Mouse (Mus musculus) thymus, adult 2 months (tissue): ENCODE data around the gene Mrps6. TPM values are rescaled to one million over a fixed set of nuclear protein-coding genes. Genes with fewer than 3 reads are reported as not detected.
"Not testable (repeated sequence)": the region's sequence is repeated elsewhere in the genome, so short reads cannot be mapped to it uniquely, and the experiment has no call there.

Source experiments
- DNase-seq: peaks from one replicate; pipeline ENCODE4 v3.0.0; 2021
- H3K27ac ChIP-seq: fragments of 200-500 bp; 2 replicates; pipeline ENCODE4 v1.5.1; 2012; ENCODE audit warnings: low read length, control low read depth; ENCODE audit not compliant: control insufficient read depth, insufficient read depth
- H3K27me3 ChIP-seq: fragments of 200-500 bp; 2 replicates; pipeline ENCODE4 v1.6.1; 2012; ENCODE audit warnings: mild to moderate bottlenecking, low read length, moderate library complexity, mixed read lengths; ENCODE audit not compliant: control insufficient read depth, insufficient read depth
- H3K36me3 ChIP-seq: fragments of 200-500 bp; 2 replicates; pipeline ENCODE4 v1.6.1; 2012; ENCODE audit warnings: mild to moderate bottlenecking, low read length, moderate library complexity; ENCODE audit not compliant: control insufficient read depth, insufficient read depth
- H3K4me1 ChIP-seq: fragments of 200-500 bp; replicated peaks from 2 replicates; pipeline ENCODE4 v1.6.1; 2012; ENCODE audit warnings: low read length; ENCODE audit not compliant: control insufficient read depth, insufficient read depth
- H3K4me3 ChIP-seq: fragments of 200-500 bp; 2 replicates; pipeline ENCODE4 v1.5.1; 2012; ENCODE audit warnings: mild to moderate bottlenecking, low read length, control low read depth, moderate library complexity; ENCODE audit not compliant: control insufficient read depth, insufficient read depth
- CTCF ChIP-seq: fragments of 200-500 bp; IDR thresholded peaks from 2 replicates; pipeline ENCODE4 v1.5.1; 2012; ENCODE audit warnings: mild to moderate bottlenecking, control low read depth, low read length, moderate library complexity, borderline replicate concordance; ENCODE audit not compliant: control insufficient read depth, poor library complexity, insufficient read depth; ENCODE audit errors: extremely low read depth
- POLR2A ChIP-seq: fragments of 200-500 bp; IDR thresholded peaks from 2 replicates; pipeline ENCODE4 v1.6.1; 2012; ENCODE audit warnings: mild to moderate bottlenecking, low read length, control low read depth, moderate library complexity; ENCODE audit not compliant: control insufficient read depth, poor library complexity, insufficient read depth; ENCODE audit errors: extremely low read depth
- WGBS: fragments of 180-500 bp; shearing (Covaris S2); methylation state at CpG from one replicate; pipeline ENCODE4 v1.1.7; 2018; 5-methylcytosine and 5-hydroxymethylcytosine counted together
- polyA plus RNA-seq: library from polyadenylated mRNA; depleted of rRNA; stranded (reverse); fragments of >200 nt; gene quantifications from 2 replicates; pipeline ENCODE4 v1.2.3, GENCODE M21; 2012

Mrps6 gene
- polyA plus RNA-seq, 1 experiment = 27.2 TPM

- 54% methylated on average over 3 of the region's 3 CpGs for WGBS
- Histone ChIP-seq H3K27me3 (no peaks in the 10 kb centered on the region), H3K36me3 (no peaks in the 10 kb centered on the region), H3K27ac (no peak overlapping the region), H3K4me3 (no peak overlapping the region), H3K4me1 (peaks cover 2% of the 10 kb centered on the region; the same call in 1 of the 2 replicates)
- TF ChIP-seq POLR2A = no peak
- DNase-seq = no peak
These were observed 31.2 kb downstream of the Mrps6 start for GRCm38 (mm10) chr16:92089225-92089624.

GRCm38 (mm10) chr16:92091876-92092275 is 33.8 kb downstream of the Mrps6 start:
- Histone ChIP-seq H3K27me3 (no peaks in the 10 kb centered on the region), H3K36me3 (no peaks in the 10 kb centered on the region), H3K4me3 (no peak overlapping the region), H3K4me1 (peaks cover 2% of the 10 kb centered on the region; the same call in 1 of the 2 replicates), H3K27ac (no peak overlapping the region)
- whole genome bisulfite sequencing = 98% methylated on average over 5 of the region's 5 CpGs
- TF ChIP-seq CTCF = no peak
- TF ChIP-seq POLR2A = no peak
- DNase-seq = no peak

- H3K4me1 ChIP-seq = no peaks in the 10 kb centered on the region
- TF ChIP-seq CTCF (no peak), POLR2A (no peak)
- no peak overlapping the region for H3K27ac ChIP-seq
- H3K27me3 ChIP-seq = no peaks in the 10 kb centered on the region
- H3K4me3 ChIP-seq = no peak overlapping the region
- no peak for DNase-seq
- no peaks in the 10 kb centered on the region for H3K36me3 ChIP-seq
- WGBS = 94% methylated on average over 10 of the region's 10 CpGs
These were observed 40.4 kb downstream of the Mrps6 start for GRCm38 (mm10) chr16:92098351-92099051.

- TF ChIP-seq POLR2A (no peak), CTCF (no peak)
- H3K27ac ChIP-seq = no peak overlapping the region
- no peaks in the 10 kb centered on the region for H3K27me3 ChIP-seq
- no peaks in the 10 kb centered on the region for H3K36me3 ChIP-seq
- H3K4me1 ChIP-seq = no peaks in the 10 kb centered on the region
- WGBS = 96% methylated on average over 16 of the region's 16 CpGs
- DNase-seq = no peak
- no peak overlapping the region for H3K4me3 ChIP-seq
These were observed 41.5 kb downstream of the Mrps6 start for GRCm38 (mm10) chr16:92099598-92099997.

- H3K4me1 ChIP-seq = no peaks in the 10 kb centered on the region
- no peaks in the 10 kb centered on the region for H3K27me3 ChIP-seq
- TF ChIP-seq CTCF = no peak
- no peak for TF ChIP-seq POLR2A
- WGBS = 96% methylated on average over 4 of the region's 4 CpGs
- H3K27ac ChIP-seq = no peak overlapping the region
- no peaks in the 10 kb centered on the region for H3K36me3 ChIP-seq
- DNase-seq = no peak
- H3K4me3 ChIP-seq = no peak overlapping the region
These were observed 42.0 kb downstream of the Mrps6 start for GRCm38 (mm10) chr16:92100111-92100510.

GRCm38 (mm10) chr16:92102115-92102514 is 44.0 kb downstream of the Mrps6 start:
- no peak overlapping the region for H3K27ac ChIP-seq
- H3K36me3 ChIP-seq = no peaks in the 10 kb centered on the region
- H3K4me3 ChIP-seq = no peak overlapping the region
- H3K27me3 ChIP-seq = no peaks in the 10 kb centered on the region
- TF ChIP-seq POLR2A = no peak
- TF ChIP-seq CTCF = no peak
- WGBS = 93% methylated on average over 5 of the region's 5 CpGs
- no peak for DNase-seq
- no peaks in the 10 kb centered on the region for H3K4me1 ChIP-seq

- H3K27me3 ChIP-seq, DNase-seq, H3K36me3 ChIP-seq, H3K4me1 ChIP-seq, H3K4me3 ChIP-seq, H3K27ac ChIP-seq: not testable (repeated sequence)
- 98% methylated on average over 6 of the region's 7 CpGs for WGBS
These were observed 44.9 kb downstream of the Mrps6 start for GRCm38 (mm10) chr16:92102931-92103330.
